Mouse (Mus musculus) 416B (cell line): Measurements from ENCODE around the gene Ube2o.
"Not testable (repeated sequence)": the region's sequence is repeated elsewhere in the genome, so short reads cannot be mapped to it uniquely, and the experiment has no call there.

Source experiments
- DNase-seq: peaks from one replicate; pipeline ENCODE4 v3.0.0; 2011; ENCODE audit warnings: low read depth

Gene Ube2o

GRCm38 (mm10) chr11:116513531-116514038 is 67.7 kb downstream of the Ube2o start:
- no peak for DNase-seq

DNA sequence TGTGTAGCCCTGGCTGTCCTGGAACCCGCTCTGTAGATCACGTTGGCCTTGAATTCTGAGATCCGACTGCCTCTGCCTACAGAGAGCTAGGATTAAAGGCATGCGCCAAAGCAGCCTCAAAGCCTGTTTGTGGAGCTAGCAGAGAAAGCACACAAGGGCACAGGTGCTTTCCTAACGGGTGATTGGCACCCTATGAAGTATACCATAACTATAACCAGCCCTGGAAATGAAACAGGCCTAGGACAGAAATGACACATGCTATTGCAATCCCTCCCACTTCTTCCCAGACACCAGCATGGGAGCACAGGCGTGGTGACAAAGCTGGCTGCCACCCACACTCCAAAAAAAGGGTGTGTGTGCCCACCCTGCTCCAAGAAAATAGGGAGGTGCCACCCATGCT is 68.3 kb downstream of the Ube2o start:
- DNase-seq = no peak

DNA sequence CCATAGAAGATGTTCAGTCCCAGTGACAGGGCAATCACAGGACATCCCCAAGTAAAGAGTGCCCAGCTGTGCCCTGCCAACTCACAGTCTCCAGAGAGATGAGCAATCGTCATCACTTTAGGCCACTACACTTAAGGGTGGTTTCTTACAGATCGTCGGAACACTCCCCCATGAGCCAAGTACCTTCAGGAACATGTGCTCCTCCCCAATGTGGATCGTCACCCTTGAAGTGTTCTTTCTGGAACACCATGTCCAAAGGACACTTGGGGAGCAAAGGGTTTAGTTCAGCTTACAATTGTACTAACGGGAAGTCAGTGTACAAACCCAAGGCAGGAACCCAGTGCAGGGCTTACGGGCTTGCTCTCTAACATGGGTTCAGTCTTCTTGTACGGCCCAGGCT is 69.1 kb downstream of the Ube2o start:
- no peak for DNase-seq

DNA sequence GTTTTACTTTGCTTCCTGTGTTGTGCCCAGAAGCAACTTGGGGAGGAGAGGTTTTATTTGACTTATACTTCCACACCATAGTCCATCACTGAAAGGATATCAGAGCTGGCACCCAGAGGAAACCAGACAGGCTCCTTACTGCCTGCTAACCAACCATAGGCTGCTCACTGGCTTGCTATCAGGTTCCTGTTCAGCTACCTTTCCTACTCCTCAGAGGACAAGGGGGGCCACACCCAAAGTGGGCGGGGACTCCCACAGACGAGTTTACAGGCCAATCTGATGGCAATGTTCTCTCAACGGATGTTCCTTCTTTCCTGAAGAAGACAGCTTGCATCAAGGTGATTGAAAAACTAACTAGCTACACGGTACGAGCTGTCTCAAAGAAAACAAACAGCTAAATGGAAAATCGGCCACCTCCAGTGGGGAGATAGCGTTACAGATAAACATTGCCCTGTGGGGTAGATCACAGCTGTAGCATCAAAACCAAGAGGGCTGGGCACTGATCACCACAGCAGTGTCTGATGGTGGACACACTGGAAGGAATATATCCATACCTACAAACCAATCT is 69.9 kb downstream of the Ube2o start:
- no peak for DNase-seq

DNA sequence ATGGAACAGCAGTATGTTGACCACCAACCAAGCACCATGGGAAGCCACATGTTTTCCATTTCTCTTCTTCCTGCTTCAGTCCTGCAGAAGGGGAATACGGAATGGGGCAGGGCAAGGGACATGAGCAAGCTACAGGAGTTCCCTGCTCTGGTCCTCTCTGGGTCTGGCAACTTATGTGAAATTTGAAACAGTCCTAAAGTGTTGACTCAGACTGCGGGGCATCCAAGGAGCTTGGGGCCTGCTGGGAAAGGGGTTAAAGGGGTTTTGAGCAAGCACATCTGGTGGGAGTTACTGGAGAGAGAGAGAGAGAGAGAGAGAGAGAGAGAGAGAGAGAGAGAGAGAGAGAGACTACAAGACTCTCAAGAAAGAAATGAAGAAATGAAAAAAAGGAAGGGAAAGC is 72.6 kb downstream of the Ube2o start:
- no peak for DNase-seq

GRCm38 (mm10) chr11:116506151-116506875 is 74.9 kb downstream of the Ube2o start:
- peak; percentile 32 for DNase-seq

DNA sequence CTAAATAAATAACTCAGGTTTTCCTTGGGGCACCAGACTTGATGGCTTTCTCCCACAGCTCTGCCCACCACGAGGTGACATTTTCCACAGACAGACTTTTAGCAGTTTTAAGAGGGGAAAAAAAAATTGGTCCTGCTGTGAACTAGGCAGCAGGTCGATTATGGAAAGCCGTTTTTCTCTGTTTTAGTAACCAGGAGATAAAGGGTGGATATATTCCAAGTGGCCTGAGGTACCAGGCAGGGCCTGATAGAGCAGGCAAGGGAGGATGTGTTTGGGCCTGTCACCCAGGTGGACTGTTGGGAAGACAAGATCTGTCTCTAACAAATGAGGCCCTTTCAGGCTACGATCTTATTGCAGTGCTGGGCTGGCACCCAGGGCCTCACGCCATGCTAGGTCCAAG is 75.7 kb downstream of the Ube2o start:
- DNase-seq = no peak

GRCm38 (mm10) chr11:116504516-116504915 is 76.7 kb downstream of the Ube2o start:
- no peak for DNase-seq

DNA sequence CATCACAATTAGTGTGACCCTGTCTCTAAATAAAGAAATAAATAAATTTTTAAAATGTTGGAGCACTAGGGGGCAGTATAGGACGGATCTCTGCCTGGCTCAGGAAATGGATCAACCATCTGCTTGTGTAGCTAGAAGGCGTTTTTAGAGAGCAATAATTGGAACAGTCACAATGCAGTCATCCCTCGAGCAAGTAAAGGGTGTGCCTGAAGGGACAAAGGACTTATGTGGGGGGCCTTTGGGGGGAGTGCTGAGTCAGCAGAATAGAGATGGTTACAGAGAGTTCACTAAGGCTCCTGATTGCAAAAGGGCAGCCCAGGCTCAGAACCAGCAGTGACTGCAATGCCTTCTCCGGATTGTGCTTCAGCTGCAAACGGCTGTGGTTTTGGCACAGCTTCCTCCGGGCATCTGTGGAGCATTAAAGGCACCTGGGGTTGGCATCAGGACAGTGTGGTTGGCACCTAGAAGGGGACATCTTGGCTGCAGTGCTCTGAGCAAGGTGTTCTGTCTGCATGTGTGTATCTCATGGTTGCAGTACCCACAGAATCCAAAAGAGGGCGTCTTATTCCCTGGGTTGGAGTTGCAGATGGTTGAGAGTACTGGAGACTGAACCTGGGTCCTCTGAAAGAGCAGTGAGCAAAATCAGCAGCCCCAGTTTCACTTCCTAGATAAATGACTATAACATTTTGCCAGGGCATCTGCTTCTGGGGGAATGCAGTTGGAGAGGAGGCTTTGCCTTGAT is 80.1 kb downstream of the Ube2o start:
- DNase-seq = peak; percentile 78

GRCm38 (mm10) chr11:116499018-116499417 is 82.2 kb downstream of the Ube2o start:
- DNase-seq = no peak

DNA sequence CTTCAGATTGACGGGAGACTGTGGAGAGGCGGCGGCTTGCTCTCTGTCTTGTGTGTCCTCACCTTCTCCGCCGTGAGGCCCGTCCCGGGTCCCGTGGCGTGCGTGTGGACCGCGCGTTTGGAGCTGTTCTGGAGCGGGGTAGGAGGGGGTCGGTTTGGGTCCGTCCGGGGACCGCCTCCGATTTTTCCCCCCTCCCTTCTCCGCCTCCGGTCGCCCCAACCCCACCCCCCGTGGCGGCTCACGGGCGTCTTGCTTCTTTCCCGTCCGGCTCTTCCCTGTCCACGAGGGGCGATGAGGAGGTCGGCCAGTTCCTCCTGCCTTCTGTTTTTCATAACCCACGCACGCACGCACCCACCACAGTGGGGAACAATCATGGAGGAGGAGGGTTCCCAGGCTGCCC is 82.7 kb downstream of the Ube2o start:
- DNase-seq = no peak

- peak; percentile 58 for DNase-seq
These were observed 83.9 kb downstream of the Ube2o start for GRCm38 (mm10) chr11:116497313-116497712.

DNA sequence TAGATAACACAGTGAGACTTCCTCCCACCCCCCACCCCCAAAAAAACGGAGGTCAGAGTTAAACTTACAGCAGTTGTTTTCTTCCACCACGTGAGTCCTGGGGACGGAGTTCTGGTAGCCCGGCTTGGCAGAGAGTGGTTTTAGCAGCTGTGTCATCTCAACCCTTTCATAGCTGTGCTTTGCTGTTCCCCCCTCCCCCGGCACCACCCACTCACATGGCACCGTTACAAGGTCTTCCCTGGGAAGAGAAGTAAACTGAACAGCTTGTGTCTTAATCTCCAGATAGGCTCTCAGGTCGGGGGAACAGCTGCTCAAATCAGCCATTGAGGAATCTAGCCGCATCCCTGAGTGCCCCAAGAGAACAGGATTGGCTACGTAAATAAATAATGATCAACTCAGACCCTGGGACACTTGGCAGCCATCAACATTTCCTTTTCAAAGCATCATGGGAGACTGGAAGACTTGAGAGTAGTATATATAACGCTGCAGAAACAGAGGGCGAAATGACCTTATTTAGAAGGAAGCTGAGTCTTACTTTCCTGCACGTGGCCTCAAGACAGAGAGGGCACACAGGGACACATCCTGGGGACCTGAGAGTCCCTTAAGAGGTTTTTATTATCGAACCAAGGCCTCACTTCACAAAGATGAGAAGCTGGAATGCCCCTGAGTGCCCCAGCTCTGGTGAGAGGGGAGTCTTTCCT is 86.6 kb downstream of the Ube2o start:
- no peak for DNase-seq

DNA sequence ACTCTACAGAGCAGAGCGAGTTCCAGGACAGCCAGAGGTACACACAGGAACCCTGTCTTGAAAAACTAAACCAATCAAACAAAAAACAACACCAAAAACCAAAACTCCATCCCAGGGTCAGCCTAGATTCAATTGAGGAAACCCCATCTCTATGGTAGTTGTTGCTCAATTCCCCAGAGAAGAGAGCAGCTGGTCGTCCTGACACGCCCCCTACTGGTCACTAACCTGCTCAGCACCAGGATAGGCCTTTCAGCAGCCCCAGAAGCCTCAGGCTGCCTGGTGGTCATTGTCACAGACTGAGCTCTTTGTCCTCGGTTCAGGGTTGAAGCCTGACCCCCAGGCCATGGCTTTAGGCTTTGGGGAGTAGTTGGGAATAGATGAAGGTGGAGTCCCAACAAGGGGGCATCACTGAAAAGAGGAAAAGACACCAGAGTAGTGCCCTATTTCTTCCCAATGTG is 87.4 kb downstream of the Ube2o start, which contains the start of gene Prpsap1:
Gene Prpsap1, minus strand, starts transcription at position 408 of the 458 bp plus-strand sequence.
- DNase-seq = peak; percentile 87

DNA sequence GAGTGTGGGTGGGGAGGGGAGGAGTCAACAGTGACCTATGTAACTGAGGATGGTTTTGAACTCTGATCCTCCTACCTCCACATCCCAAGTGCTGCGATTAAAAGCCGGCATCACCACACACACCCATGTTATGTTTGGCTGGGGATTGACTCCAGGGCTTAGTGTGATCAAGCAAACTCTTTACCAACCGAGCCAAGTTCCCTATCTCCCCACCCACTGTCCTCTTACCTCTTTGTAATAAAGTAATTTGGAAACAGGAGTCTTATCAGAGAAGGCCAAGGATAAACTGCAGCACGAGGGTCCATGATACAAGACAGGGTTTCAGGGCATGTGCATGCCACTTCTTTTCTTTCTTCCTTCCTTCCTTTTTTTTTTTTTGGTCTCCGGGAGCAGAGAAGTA is 88.1 kb downstream of the Ube2o start:
- no peak for DNase-seq

GRCm38 (mm10) chr11:116492507-116492906 is 88.7 kb downstream of the Ube2o start:
- DNase-seq = not testable (repeated sequence)

GRCm38 (mm10) chr11:116491338-116491737 is 89.9 kb downstream of the Ube2o start:
- peak; percentile 18 for DNase-seq

GRCm38 (mm10) chr11:116490232-116491107 is 90.8 kb downstream of the Ube2o start:
- DNase-seq = peak; percentile 93

GRCm38 (mm10) chr11:116489771-116490231 is 91.4 kb downstream of the Ube2o start:
- peak; percentile 46 for DNase-seq

GRCm38 (mm10) chr11:116488693-116489375 is 92.4 kb downstream of the Ube2o start:
- peak; percentile 53 for DNase-seq
